Mouse (Mus musculus) neural tube, embryonic 12.5 days (tissue): ENCODE measurements around the gene Klk1b8. TPM values are rescaled to one million over a fixed set of nuclear protein-coding genes. Genes with fewer than 3 reads are reported as not detected.
"Not testable (repeated sequence)": the region's sequence is repeated elsewhere in the genome, so short reads cannot be mapped to it uniquely, and the experiment has no call there.

ENCODE experiments used
- ATAC-seq: fragments of 200-750 bp; cut with Nextera tagmentation; 2 replicates; pipeline ENCODE4 v1.8.0; 2017; ENCODE audit warnings: low read depth, mild to moderate bottlenecking, moderate TSS enrichment, moderate library complexity; ENCODE audit not compliant: low FRiP score
- H3K27ac ChIP-seq: fragments of 300-500 bp; sonication (generic); 2 replicates; pipeline ENCODE4 v1.5.1; 2016
- H3K27me3 ChIP-seq: fragments of 300-500 bp; sonication (generic); replicated peaks from 2 replicates; pipeline ENCODE4 v1.6.1; 2016; ENCODE audit warnings: mild to moderate bottlenecking
- H3K36me3 ChIP-seq: fragments of 300-500 bp; sonication (generic); 2 replicates; pipeline ENCODE4 v1.6.1; 2016; ENCODE audit warnings: mild to moderate bottlenecking
- H3K4me1 ChIP-seq: fragments of 300-500 bp; sonication (generic); 2 replicates; pipeline ENCODE4 v1.6.1; 2016
- H3K4me2 ChIP-seq: fragments of 300-500 bp; sonication (generic); replicated peaks from 2 replicates; pipeline ENCODE4 v1.6.1; 2016; ENCODE audit warnings: mild to moderate bottlenecking
- H3K4me3 ChIP-seq: fragments of 300-500 bp; sonication (generic); 2 replicates; pipeline ENCODE4 v1.5.1; 2016
- H3K9ac ChIP-seq: fragments of 300-500 bp; sonication (generic); 2 replicates; pipeline ENCODE4 v1.6.1; 2016; ENCODE audit warnings: mild to moderate bottlenecking
- H3K9me3 ChIP-seq: fragments of 300-500 bp; sonication (generic); 2 replicates; pipeline ENCODE4 v1.6.1; 2016; ENCODE audit warnings: mild to moderate bottlenecking
- WGBS: fragments of 180-500 bp; shearing (Covaris S2); methylation state at CpG from one replicate; pipeline ENCODE4 v1.1.7; 2016; 5-methylcytosine and 5-hydroxymethylcytosine counted together
- polyA plus RNA-seq: library from polyadenylated mRNA; unstranded; fragments of >200 nt; fragmentation: Nextera tagmentation; extraction: Ambion mirVana; gene quantifications from 2 replicates; pipeline ENCODE4 v1.2.1, GENCODE M21; 2016

Gene Klk1b8
- polyA plus RNA-seq, 1 experiment from 2014 or later, result not detected

- no peak for ATAC-seq
- Histone ChIP-seq H3K9me3 (no peaks in the 10 kb centered on the region), H3K27me3 (no peaks in the 10 kb centered on the region), H3K4me1 (no peaks in the 10 kb centered on the region), H3K27ac (no peak overlapping the region), H3K9ac (no peak overlapping the region), H3K4me2 (no peak overlapping the region), H3K4me3 (no peak overlapping the region), H3K36me3 (no peaks in the 10 kb centered on the region)
- WGBS, result 86% methylated on average over 14 of the region's 14 CpGs
Measured at GRCm38 (mm10) chr7:43936551-43936950, 13.9 kb upstream of the Klk1b8 start.

GRCm38 (mm10) chr7:43942293-43942692, 8.2 kb upstream of the Klk1b8 start:
- not testable (repeated sequence) for H3K27ac ChIP-seq, H3K9me3 ChIP-seq, ATAC-seq, H3K36me3 ChIP-seq, H3K4me3 ChIP-seq, H3K27me3 ChIP-seq, H3K4me2 ChIP-seq, H3K9ac ChIP-seq, H3K4me1 ChIP-seq
- 74% methylated on average over 3 of the region's 3 CpGs for WGBS

- Histone ChIP-seq H3K9me3 (no peaks in the 10 kb centered on the region), H3K4me3 (no peak overlapping the region), H3K36me3 (no peaks in the 10 kb centered on the region), H3K27me3 (no peaks in the 10 kb centered on the region), H3K9ac (no peak overlapping the region), H3K4me1 (no peaks in the 10 kb centered on the region), H3K27ac (no peak overlapping the region), H3K4me2 (no peak overlapping the region)
- WGBS, result 82% methylated on average over 3 of the region's 3 CpGs
- no peak for ATAC-seq
Measured at GRCm38 (mm10) chr7:43944727-43945264, 5.7 kb upstream of the Klk1b8 start.

GRCm38 (mm10) chr7:43952703-43953102, 2.2 kb downstream of the Klk1b8 start:
- 79% methylated on average over 4 of the region's 4 CpGs for WGBS
- no peak overlapping the region for H3K27ac ChIP-seq
- no peak for ATAC-seq
- no peak overlapping the region for H3K4me3 ChIP-seq
- no peak overlapping the region for H3K9ac ChIP-seq
- H3K27me3 ChIP-seq, result no peaks in the 10 kb centered on the region
- no peaks in the 10 kb centered on the region for H3K36me3 ChIP-seq
- H3K9me3 ChIP-seq, result no peaks in the 10 kb centered on the region
- H3K4me1 ChIP-seq, result no peaks in the 10 kb centered on the region
- H3K4me2 ChIP-seq, result no peak overlapping the region

- Histone ChIP-seq H3K36me3 (no peaks in the 10 kb centered on the region), H3K9me3 (no peaks in the 10 kb centered on the region), H3K4me2 (no peak within 1 kb of the TSS), H3K27me3 (no peaks in the 10 kb centered on the region), H3K27ac (no peak within 1 kb of the TSS), H3K9ac (no peak within 1 kb of the TSS), H3K4me3 (no peak within 1 kb of the TSS), H3K4me1 (no peaks in the 10 kb centered on the region)
- ATAC-seq, result no peak
- 65% methylated on average over 3 of the region's 3 CpGs for WGBS
Measured at GRCm38 (mm10) chr7:43966451-43966850, 16.0 kb downstream of the Klk1b8 start, which contains the start of gene Klk1b1. Gene Klk1b1, plus strand, starts transcription at chr7:43966751.

GRCm38 (mm10) chr7:43967058-43967457, 16.6 kb downstream of the Klk1b8 start:
- no peaks in the 10 kb centered on the region for H3K27me3 ChIP-seq
- H3K4me3 ChIP-seq, result no peak overlapping the region
- H3K4me1 ChIP-seq, result no peaks in the 10 kb centered on the region
- ATAC-seq, result no peak
- H3K27ac ChIP-seq, result no peak overlapping the region
- no peak overlapping the region for H3K4me2 ChIP-seq
- 86% methylated on average over 3 of the region's 3 CpGs for WGBS
- no peaks in the 10 kb centered on the region for H3K36me3 ChIP-seq
- no peaks in the 10 kb centered on the region for H3K9me3 ChIP-seq
- no peak overlapping the region for H3K9ac ChIP-seq

- ATAC-seq, result no peak
- Histone ChIP-seq H3K9ac (no peak overlapping the region), H3K4me1 (no peaks in the 10 kb centered on the region), H3K9me3 (no peaks in the 10 kb centered on the region), H3K27me3 (no peaks in the 10 kb centered on the region), H3K36me3 (no peaks in the 10 kb centered on the region), H3K4me2 (no peak overlapping the region), H3K27ac (no peak overlapping the region), H3K4me3 (no peak overlapping the region)
- WGBS, result 83% methylated on average over 2 of the region's 2 CpGs
Measured at GRCm38 (mm10) chr7:43967612-43968011, 17.1 kb downstream of the Klk1b8 start.

- H3K4me1 ChIP-seq, H3K27ac ChIP-seq, H3K36me3 ChIP-seq, H3K4me2 ChIP-seq, H3K4me3 ChIP-seq, H3K27me3 ChIP-seq, ATAC-seq, H3K9me3 ChIP-seq, H3K9ac ChIP-seq: not testable (repeated sequence)
- 89% methylated on average over 1 of the region's 1 CpGs for WGBS
Measured at GRCm38 (mm10) chr7:43975761-43976160, 25.3 kb downstream of the Klk1b8 start, which contains the start of gene Klk1b9. Gene Klk1b9, plus strand, starts transcription at chr7:43976061.

GRCm38 (mm10) chr7:43985657-43986056, 35.2 kb downstream of the Klk1b8 start:
- no peaks in the 10 kb centered on the region for H3K36me3 ChIP-seq
- H3K9ac ChIP-seq, result no peak overlapping the region
- no peak overlapping the region for H3K4me3 ChIP-seq
- H3K9me3 ChIP-seq, result no peaks in the 10 kb centered on the region
- H3K4me1 ChIP-seq, result no peaks in the 10 kb centered on the region
- H3K27me3 ChIP-seq, result no peaks in the 10 kb centered on the region
- H3K27ac ChIP-seq, result no peak overlapping the region
- no peak for ATAC-seq
- no peak overlapping the region for H3K4me2 ChIP-seq

GRCm38 (mm10) chr7:43994821-43995220, 44.4 kb downstream of the Klk1b8 start:
- not testable (repeated sequence) for ATAC-seq, H3K27me3 ChIP-seq, H3K9me3 ChIP-seq, H3K4me1 ChIP-seq, H3K36me3 ChIP-seq, H3K9ac ChIP-seq, H3K4me3 ChIP-seq, H3K27ac ChIP-seq, H3K4me2 ChIP-seq
- 85% methylated on average over 1 of the region's 1 CpGs for WGBS

GRCm38 (mm10) chr7:43995577-43995976, 45.1 kb downstream of the Klk1b8 start, which contains the start of gene Klk1b11:
Gene Klk1b11, plus strand, starts transcription at chr7:43995877.
- not testable (repeated sequence) for ATAC-seq, H3K9me3 ChIP-seq, H3K4me2 ChIP-seq, H3K4me1 ChIP-seq, H3K9ac ChIP-seq, H3K4me3 ChIP-seq, H3K27ac ChIP-seq, H3K27me3 ChIP-seq, H3K36me3 ChIP-seq
- 81% methylated on average over 4 of the region's 4 CpGs for WGBS
